Mouse (Mus musculus) heart, adult 2 months (tissue): ENCODE results near the gene Psmg4.

ENCODE experiments used
- CTCF ChIP-seq: fragments of 200-600 bp; IDR thresholded peaks from 2 replicates; pipeline ENCODE4 v1.8.1; 2022; ENCODE audit warnings: antibody characterized with exemption, mild to moderate bottlenecking, moderate library complexity
- POLR2A ChIP-seq: fragments of 200-500 bp; IDR thresholded peaks from 2 replicates; pipeline ENCODE4 v1.6.1; 2011; ENCODE audit warnings: mild to moderate bottlenecking, low read depth, low read length, control low read depth; ENCODE audit not compliant: insufficient read depth

- TF ChIP-seq CTCF = no peak
- no peak for TF ChIP-seq POLR2A
Measured at GRCm38 (mm10) chr13:34174025-34174424, 11.3 kb downstream of the Psmg4 start.
